Mouse (Mus musculus): ENCODE data around the gene Nars2. TPM values are rescaled to one million over a fixed set of nuclear protein-coding genes. Genes with fewer than 3 reads are reported as not detected.
A peak's percentile ranks its signal among the peaks of the same experiment; 100 is the strongest.

The Nars2 gene
- polyA plus RNA-seq (2016; fragmentation: Nextera tagmentation; extraction: Ambion mirVana), result 23.4 and 26.1 TPM in 2 replicates

GRCm38 (mm10) chr7:96951281-96952051, at the start of gene Nars2:
Nars2 (plus strand) TSS chr7:96951505.
- Histone ChIP-seq H3K4me1 (peaks cover 8% of the 10 kb centered on the region), H3K27me3 (no peaks in the 10 kb centered on the region), H3K27ac (peak within 1 kb of the TSS; percentile 82), H3K4me2 (replicated peaks) (peak within 1 kb of the TSS; percentile 68), H3K36me3 (no peaks in the 10 kb centered on the region), H3K9me3 (no peaks in the 10 kb centered on the region), H3K9ac (peak within 1 kb of the TSS; percentile 78), H3K4me3 (peak within 1 kb of the TSS; percentile 93)
- ATAC-seq (ENCODE audit: insufficient number of reproducible peaks, insufficient read depth, low FRiP score, low TSS enrichment), result peak; percentile 99
- WGBS, result under 1% methylated on average over 62 of the region's 62 CpGs

DNA sequence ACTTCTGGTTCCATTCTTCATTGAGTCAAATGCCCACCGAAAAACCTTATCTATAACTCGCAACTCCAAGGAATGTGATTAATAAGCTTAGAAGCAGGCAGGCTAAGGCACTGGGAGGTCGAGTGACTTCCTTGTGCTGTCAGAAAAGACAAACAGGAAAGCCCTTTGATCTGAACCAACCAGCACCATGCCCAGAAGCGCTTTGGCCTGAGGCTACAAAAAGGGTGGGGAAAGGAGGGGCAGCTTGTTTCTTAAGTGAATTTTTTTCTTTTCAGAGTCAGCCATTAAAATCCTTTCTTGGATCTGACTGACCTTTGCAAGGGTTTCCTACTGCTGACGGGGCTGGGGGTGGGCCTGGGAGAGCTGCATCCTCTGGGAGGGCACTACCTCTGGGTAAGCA, 49.1 kb upstream of the Nars2 start:
- H3K9ac ChIP-seq, result no peak overlapping the region
- no peaks in the 10 kb centered on the region for H3K27me3 ChIP-seq
- H3K4me3 ChIP-seq, result no peak overlapping the region
- peaks cover 16% of the 10 kb centered on the region for H3K4me1 ChIP-seq
- whole genome bisulfite sequencing, result 56% methylated on average over 5 of the region's 5 CpGs
- H3K36me3 ChIP-seq, result peaks cover 24% of the 10 kb centered on the region
- no peak overlapping the region for H3K27ac ChIP-seq
- H3K9me3 ChIP-seq, result no peaks in the 10 kb centered on the region
- no peak overlapping the region for H3K4me2 ChIP-seq (replicated peaks)
- no peak for ATAC-seq (ENCODE audit: insufficient number of reproducible peaks, insufficient read depth, low FRiP score, low TSS enrichment)

DNA sequence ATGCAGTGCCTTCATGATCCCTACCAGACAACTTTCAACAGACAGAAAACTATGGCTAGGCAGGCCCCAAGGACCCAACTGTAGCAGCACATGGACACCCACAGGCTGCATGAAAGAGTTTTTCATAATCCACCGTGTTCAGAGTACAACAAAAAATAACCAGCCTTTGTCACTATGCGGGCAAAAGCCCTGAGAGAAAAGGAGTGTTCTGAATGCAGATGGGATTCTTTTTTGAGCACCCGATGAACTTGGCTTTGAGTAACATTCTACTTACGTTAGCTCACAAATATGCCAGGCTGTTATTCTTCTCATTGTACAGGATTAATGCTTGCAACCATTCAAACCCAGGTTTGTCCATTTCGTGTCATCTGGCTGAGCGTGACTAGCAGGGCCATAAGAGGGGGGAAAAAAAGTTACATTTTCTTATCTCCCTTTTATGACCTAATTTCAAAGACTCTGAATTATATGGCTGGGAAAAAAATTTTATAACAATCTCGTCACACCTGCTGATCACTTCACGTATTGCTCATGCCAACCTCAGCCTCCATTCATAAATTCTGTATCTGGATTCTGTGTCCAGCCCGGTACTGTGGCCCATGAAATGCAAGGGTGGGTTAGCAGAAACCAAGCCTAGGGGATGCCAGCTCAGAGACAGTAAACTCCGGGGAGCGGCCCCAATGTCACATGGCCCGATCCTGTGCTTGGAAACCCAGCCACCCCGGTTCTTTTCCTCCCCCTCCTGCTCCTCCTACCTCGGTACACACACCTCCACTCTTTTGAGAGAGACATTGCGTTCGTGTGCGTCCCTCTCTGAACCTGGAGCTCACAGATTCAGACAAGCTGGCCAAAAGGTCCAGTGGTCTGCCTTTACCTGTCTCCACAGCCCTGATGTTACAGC, 48.0 kb upstream of the Nars2 start:
- H3K27ac ChIP-seq, result no peak overlapping the region

GRCm38 (mm10) chr7:96904442-96904841, 46.9 kb upstream of the Nars2 start:
- WGBS, result 36% methylated on average over 3 of the region's 3 CpGs
- H3K27me3 ChIP-seq, result no peaks in the 10 kb centered on the region
- H3K4me3 ChIP-seq, result no peak overlapping the region
- H3K27ac ChIP-seq, result no peak overlapping the region
- no peak overlapping the region for H3K4me2 ChIP-seq (replicated peaks)
- H3K9me3 ChIP-seq, result no peaks in the 10 kb centered on the region
- no peak overlapping the region for H3K9ac ChIP-seq
- peaks cover 5% of the 10 kb centered on the region for H3K4me1 ChIP-seq
- no peak for ATAC-seq (ENCODE audit: insufficient number of reproducible peaks, insufficient read depth, low FRiP score, low TSS enrichment)
- peaks cover 27% of the 10 kb centered on the region for H3K36me3 ChIP-seq

More for the DNA sequence above, 48.0 kb upstream of the Nars2 start:
- ATAC-seq (ENCODE audit: insufficient number of reproducible peaks, insufficient read depth, low FRiP score, low TSS enrichment), result no peak
- no peaks in the 10 kb centered on the region for H3K27me3 ChIP-seq
- H3K4me3 ChIP-seq, result no peak overlapping the region
- WGBS, result 89% methylated on average over 17 of the region's 17 CpGs
- peaks cover 27% of the 10 kb centered on the region for H3K36me3 ChIP-seq
- H3K4me1 ChIP-seq, result peaks cover 13% of the 10 kb centered on the region
- no peaks in the 10 kb centered on the region for H3K9me3 ChIP-seq
- no peak overlapping the region for H3K4me2 ChIP-seq (replicated peaks)
- H3K9ac ChIP-seq, result no peak overlapping the region

- no peak overlapping the region for H3K27ac ChIP-seq
- peaks cover 7% of the 10 kb centered on the region for H3K4me1 ChIP-seq
- H3K4me2 ChIP-seq (replicated peaks), result no peak overlapping the region
- H3K9me3 ChIP-seq, result no peaks in the 10 kb centered on the region
- no peak for ATAC-seq (ENCODE audit: insufficient number of reproducible peaks, insufficient read depth, low FRiP score, low TSS enrichment)
- WGBS, result 95% methylated on average over 1 of the region's 1 CpGs
- H3K4me3 ChIP-seq, result no peak overlapping the region
- H3K27me3 ChIP-seq, result no peaks in the 10 kb centered on the region
- peaks cover 27% of the 10 kb centered on the region for H3K36me3 ChIP-seq
- no peak overlapping the region for H3K9ac ChIP-seq
These were observed 46.4 kb upstream of the Nars2 start for GRCm38 (mm10) chr7:96904936-96905335.

GRCm38 (mm10) chr7:96905422-96905821, 45.9 kb upstream of the Nars2 start:
- WGBS, result 93% methylated on average over 3 of the region's 3 CpGs
- Histone ChIP-seq H3K9me3 (no peaks in the 10 kb centered on the region), H3K4me3 (no peak overlapping the region), H3K27me3 (no peaks in the 10 kb centered on the region), H3K4me2 (replicated peaks) (no peak overlapping the region), H3K4me1 (peaks cover 12% of the 10 kb centered on the region), H3K36me3 (peaks cover 27% of the 10 kb centered on the region), H3K9ac (no peak overlapping the region), H3K27ac (no peak overlapping the region)
- ATAC-seq (ENCODE audit: insufficient number of reproducible peaks, insufficient read depth, low FRiP score, low TSS enrichment), result no peak

DNA sequence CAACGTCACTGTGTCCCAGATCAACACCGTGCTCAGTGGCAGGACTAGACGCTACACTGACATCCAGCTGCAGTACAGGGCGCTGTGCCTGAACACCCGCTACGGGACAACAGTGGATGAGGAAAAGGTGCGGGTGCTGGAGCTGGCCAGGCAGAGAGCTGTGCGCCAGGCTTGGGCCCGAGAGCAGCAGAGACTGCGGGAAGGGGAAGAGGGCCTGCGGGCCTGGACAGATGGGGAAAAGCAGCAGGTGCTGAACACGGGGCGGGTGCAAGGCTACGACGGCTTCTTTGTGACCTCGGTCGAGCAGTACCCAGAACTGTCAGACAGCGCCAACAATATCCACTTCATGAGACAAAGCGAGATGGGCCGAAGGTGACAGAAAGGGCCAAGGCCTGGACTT, 45.1 kb upstream of the Nars2 start:
- 91% methylated on average over 20 of the region's 20 CpGs for WGBS
- peaks cover 27% of the 10 kb centered on the region for H3K36me3 ChIP-seq
- no peak; the same call in 1 of the 2 replicates for ATAC-seq (ENCODE audit: insufficient number of reproducible peaks, insufficient read depth, low FRiP score, low TSS enrichment)
- no peak overlapping the region for H3K4me3 ChIP-seq
- peaks cover 20% of the 10 kb centered on the region for H3K4me1 ChIP-seq
- no peaks in the 10 kb centered on the region for H3K9me3 ChIP-seq
- no peak overlapping the region for H3K27ac ChIP-seq
- no peak overlapping the region for H3K9ac ChIP-seq
- no peaks in the 10 kb centered on the region for H3K27me3 ChIP-seq
- no peak overlapping the region for H3K4me2 ChIP-seq (replicated peaks)

DNA sequence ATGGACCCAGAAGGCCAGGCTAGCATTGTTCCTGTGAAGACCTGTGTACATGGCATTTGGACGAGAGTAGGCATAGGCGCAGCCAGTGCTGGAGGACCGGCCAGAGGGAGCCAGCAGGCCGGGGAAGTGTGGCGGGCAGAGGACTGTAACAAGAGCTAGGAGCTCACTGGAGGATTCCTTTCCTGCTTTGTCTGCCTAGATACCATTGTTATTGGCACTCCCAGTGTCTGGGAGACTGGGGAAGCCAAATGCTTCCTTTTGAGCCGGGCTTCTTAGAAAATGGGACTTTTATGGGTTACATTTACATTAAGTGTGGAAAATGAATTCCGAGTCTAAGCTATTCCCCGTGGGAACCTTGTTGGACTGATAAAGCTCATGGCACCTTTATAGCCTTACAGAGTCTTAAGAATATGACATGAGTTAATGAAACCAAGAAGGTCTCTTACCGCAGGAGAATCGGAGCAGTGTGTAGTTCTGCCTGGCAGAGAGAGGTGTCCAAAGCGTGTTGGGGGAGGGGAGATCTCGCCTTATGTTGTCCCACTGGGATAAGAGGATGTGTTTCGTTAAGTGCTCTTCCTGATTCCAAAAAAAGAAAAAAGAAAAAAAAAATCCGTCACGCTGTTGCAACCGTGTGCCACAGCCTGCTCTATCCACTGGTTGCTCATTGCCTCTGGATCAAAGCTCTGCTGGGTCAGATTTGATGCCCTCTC, 43.2 kb upstream of the Nars2 start:
- WGBS, result 68% methylated on average over 16 of the region's 16 CpGs
- peaks cover 30% of the 10 kb centered on the region for H3K4me1 ChIP-seq
- no peak overlapping the region for H3K27ac ChIP-seq
- no peaks in the 10 kb centered on the region for H3K27me3 ChIP-seq
- peaks cover 19% of the 10 kb centered on the region for H3K36me3 ChIP-seq
- ATAC-seq (ENCODE audit: insufficient number of reproducible peaks, insufficient read depth, low FRiP score, low TSS enrichment), result no peak
- H3K4me3 ChIP-seq, result no peak overlapping the region
- H3K9me3 ChIP-seq, result no peaks in the 10 kb centered on the region
- H3K4me2 ChIP-seq (replicated peaks), result no peak overlapping the region
- no peak overlapping the region for H3K9ac ChIP-seq

DNA sequence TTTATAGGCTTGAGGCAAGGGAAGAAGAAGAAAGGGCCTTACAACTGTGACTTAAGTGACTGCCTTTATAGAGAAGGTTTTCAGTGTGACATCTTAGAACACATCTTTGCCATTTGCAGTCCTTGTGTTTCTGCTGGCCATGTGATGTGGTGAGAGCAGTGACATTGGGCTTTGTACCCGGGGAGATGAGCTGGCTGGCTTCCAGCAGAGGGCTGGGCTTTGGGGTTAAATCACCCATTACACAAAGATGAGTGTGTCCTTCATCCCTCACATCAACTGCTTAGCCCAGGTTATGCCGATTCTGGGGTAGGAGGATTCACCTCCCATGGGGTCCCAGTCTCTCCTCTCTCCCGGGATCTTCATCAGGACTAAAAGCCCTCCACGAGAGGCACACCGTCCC, 41.4 kb upstream of the Nars2 start:
- Histone ChIP-seq H3K4me3 (no peak overlapping the region), H3K27me3 (no peaks in the 10 kb centered on the region), H3K27ac (peak overlapping the region; percentile 30; the same call in 1 of the 2 replicates), H3K9ac (no peak overlapping the region), H3K9me3 (no peaks in the 10 kb centered on the region), H3K4me2 (replicated peaks) (no peak overlapping the region), H3K4me1 (peaks cover 36% of the 10 kb centered on the region), H3K36me3 (peaks cover 16% of the 10 kb centered on the region)
- 65% methylated on average over 5 of the region's 5 CpGs for WGBS
- ATAC-seq (ENCODE audit: insufficient number of reproducible peaks, insufficient read depth, low FRiP score, low TSS enrichment), result no peak

- ATAC-seq (ENCODE audit: insufficient number of reproducible peaks, insufficient read depth, low FRiP score, low TSS enrichment), result no peak
- Histone ChIP-seq H3K36me3 (peaks cover 16% of the 10 kb centered on the region), H3K27ac (peak overlapping the region; percentile 30; the same call in 1 of the 2 replicates), H3K4me2 (replicated peaks) (no peak overlapping the region), H3K27me3 (no peaks in the 10 kb centered on the region), H3K4me1 (peaks cover 39% of the 10 kb centered on the region), H3K4me3 (no peak overlapping the region), H3K9ac (no peak overlapping the region), H3K9me3 (no peaks in the 10 kb centered on the region)
- WGBS, result 14% methylated on average over 12 of the region's 12 CpGs
These were observed 40.9 kb upstream of the Nars2 start for GRCm38 (mm10) chr7:96910310-96910960.

- Histone ChIP-seq H3K36me3 (no peaks in the 10 kb centered on the region), H3K4me2 (replicated peaks) (no peak overlapping the region), H3K4me1 (peaks cover 40% of the 10 kb centered on the region), H3K9me3 (no peaks in the 10 kb centered on the region), H3K9ac (no peak overlapping the region), H3K27me3 (no peaks in the 10 kb centered on the region), H3K4me3 (no peak overlapping the region), H3K27ac (no peak overlapping the region)
- WGBS, result 8% methylated on average over 6 of the region's 6 CpGs
- no peak for ATAC-seq (ENCODE audit: insufficient number of reproducible peaks, insufficient read depth, low FRiP score, low TSS enrichment)
These were observed 37.3 kb upstream of the Nars2 start for GRCm38 (mm10) chr7:96914031-96914430.
